Mouse (Mus musculus) stomach, embryonic 14.5 days (tissue): ENCODE measurements at regions not wholly inside any gene's neighbourhood (a gene's known extent, or its start where the extent isn't known, plus 50 kb on each side); places are given as distances from the start of the nearest gene placed in this dataset.

Experiments used
- ATAC-seq: fragments of 200-750 bp; cut with Nextera tagmentation; 2 replicates; pipeline ENCODE4 v1.8.0; 2017; ENCODE audit warnings: low read depth, moderate TSS enrichment; ENCODE audit not compliant: insufficient number of reproducible peaks, insufficient read depth, low FRiP score
- H3K27ac ChIP-seq: fragments of 300-500 bp; sonication (generic); 2 replicates; pipeline ENCODE4 v1.5.1; 2014; ENCODE audit warnings: mild to moderate bottlenecking, low read length, moderate library complexity, mixed read lengths
- H3K27me3 ChIP-seq: fragments of 300-500 bp; sonication (generic); 2 replicates; pipeline ENCODE4 v1.6.1; 2014; ENCODE audit warnings: low read length, control low read depth, mixed read lengths; ENCODE audit not compliant: control insufficient read depth, insufficient read depth
- H3K36me3 ChIP-seq: fragments of 300-500 bp; sonication (generic); 2 replicates; pipeline ENCODE4 v1.6.1; 2014; ENCODE audit warnings: mild to moderate bottlenecking, control low read depth, low read length, moderate library complexity, mixed read lengths; ENCODE audit not compliant: control insufficient read depth, insufficient read depth
- H3K4me1 ChIP-seq: fragments of 300-500 bp; sonication (generic); 2 replicates; pipeline ENCODE4 v1.6.1; 2014; ENCODE audit warnings: low read length, control low read depth, mixed read lengths; ENCODE audit not compliant: control insufficient read depth, insufficient read depth
- H3K4me2 ChIP-seq: fragments of 300-500 bp; sonication (generic); replicated peaks from 2 replicates; pipeline ENCODE4 v1.6.1; 2014; ENCODE audit warnings: low read depth, low read length, control low read depth
- H3K4me3 ChIP-seq: fragments of 300-500 bp; sonication (generic); 2 replicates; pipeline ENCODE4 v1.5.1; 2014; ENCODE audit warnings: low read depth, low read length, control low read depth
- H3K9ac ChIP-seq: fragments of 300-500 bp; sonication (generic); replicated peaks from 2 replicates; pipeline ENCODE4 v1.6.1; 2014; ENCODE audit warnings: low read depth, mild to moderate bottlenecking, control low read depth, low read length, moderate library complexity, mixed read lengths
- H3K9me3 ChIP-seq: fragments of 300-500 bp; sonication (generic); 2 replicates; pipeline ENCODE4 v1.6.1; 2016; ENCODE audit warnings: low read depth, low read length, control low read depth; ENCODE audit not compliant: control insufficient read depth
- WGBS: fragments of 180-500 bp; shearing (Covaris S2); extraction: QIAGEN DNeasy Blood & Tissue Kit; methylation state at CpG from one replicate; pipeline ENCODE4 v1.1.7; 2014; 5-methylcytosine and 5-hydroxymethylcytosine counted together

DNA sequence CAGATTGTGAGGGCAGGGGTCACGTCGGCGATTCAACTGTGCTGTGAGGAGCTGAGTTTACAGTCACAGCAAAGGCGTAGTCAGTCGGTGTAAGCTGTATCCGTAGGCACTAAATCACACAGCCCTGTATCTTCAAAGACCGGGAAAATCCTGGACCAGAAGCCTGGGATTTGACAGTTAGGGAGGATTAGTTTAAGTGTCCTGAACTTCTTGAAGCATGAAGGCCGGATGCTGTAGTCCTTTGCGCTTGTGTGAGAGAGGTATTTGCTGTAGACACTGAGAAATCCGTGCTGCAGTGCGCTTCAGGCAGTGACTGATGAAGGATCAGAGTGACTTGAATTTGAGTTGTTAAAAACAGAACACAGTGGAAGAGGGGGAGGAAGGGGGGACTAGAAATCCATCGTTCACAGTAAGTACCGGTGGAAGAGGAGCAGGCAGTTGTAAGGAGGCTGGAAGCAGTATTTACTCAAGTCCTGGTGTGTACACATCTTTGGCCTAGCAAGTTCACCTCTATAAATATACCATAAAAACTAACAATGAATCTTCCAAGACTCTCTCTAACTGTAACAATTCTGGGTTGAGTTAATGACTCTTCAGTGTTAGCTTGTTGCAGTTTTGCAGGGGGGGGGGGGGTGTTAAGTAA lies 107.5 kb upstream of the Ppm1h start:
- no peak overlapping the region; the same call in 1 of the 2 replicates for H3K27ac ChIP-seq
- no peaks in the 10 kb centered on the region for H3K36me3 ChIP-seq
- H3K4me1 ChIP-seq: peaks cover 7% of the 10 kb centered on the region; the same call in 1 of the 2 replicates
- H3K4me2 ChIP-seq: no peak overlapping the region
- no peak for ATAC-seq
- no peaks in the 10 kb centered on the region for H3K9me3 ChIP-seq
- WGBS: 15% methylated on average over 13 of the region's 13 CpGs
- no peaks in the 10 kb centered on the region for H3K27me3 ChIP-seq
- H3K9ac ChIP-seq: no peak overlapping the region
- no peak overlapping the region for H3K4me3 ChIP-seq

DNA sequence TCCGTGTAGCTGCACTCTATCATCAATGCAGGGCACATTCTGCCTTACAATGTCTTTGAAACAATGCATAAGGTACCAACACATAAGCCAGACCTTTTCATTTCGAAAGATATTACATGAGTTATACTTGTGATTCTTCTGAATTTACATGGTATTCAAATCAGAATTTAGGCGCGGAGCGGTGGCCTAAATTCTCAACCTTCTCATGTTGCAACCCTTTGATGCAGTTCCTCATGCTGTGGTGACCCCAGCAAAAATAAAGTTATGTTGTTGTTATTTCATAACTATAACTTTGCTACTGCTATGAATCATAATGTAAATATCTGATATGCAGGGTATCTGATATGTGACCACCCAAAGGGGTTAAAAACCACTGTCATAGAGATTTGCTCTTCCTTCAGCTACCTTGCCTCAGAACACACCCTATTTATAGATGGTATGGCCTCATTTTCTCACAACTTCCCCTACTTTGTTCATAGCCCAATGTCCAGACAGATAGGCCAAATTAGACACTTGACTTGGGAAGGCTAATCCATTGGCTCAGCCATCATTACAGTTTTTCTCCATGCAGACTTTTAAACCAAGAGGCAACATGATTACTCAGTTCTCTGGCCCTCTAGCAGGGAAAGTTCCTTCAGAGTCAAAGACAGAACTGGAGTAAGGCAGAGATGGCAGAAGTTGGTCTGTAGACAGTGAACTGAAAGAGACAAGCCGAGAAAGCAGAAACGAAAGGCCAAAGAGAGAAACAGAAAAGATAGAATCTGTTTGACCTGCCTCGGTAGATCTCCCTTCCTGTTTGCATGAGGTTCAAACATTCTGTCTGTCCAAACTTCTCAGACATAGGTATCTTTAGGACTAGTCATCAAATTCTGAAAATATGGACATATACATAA lies 102.1 kb upstream of the Ppm1h start:
- Histone ChIP-seq H3K27me3 (no peaks in the 10 kb centered on the region), H3K4me1 (peaks cover under 1% of the 10 kb centered on the region; the same call in 1 of the 2 replicates), H3K27ac (no peak overlapping the region), H3K9ac (no peak overlapping the region), H3K4me2 (no peak overlapping the region), H3K36me3 (no peaks in the 10 kb centered on the region), H3K9me3 (no peaks in the 10 kb centered on the region), H3K4me3 (no peak overlapping the region)
- 90% methylated on average over 8 of the region's 8 CpGs for WGBS
- ATAC-seq: no peak

- WGBS: 58% methylated on average over 24 of the region's 24 CpGs
Observed at GRCm38 (mm10) chr10:122578209-122579001, 100.2 kb upstream of the Ppm1h start.

DNA sequence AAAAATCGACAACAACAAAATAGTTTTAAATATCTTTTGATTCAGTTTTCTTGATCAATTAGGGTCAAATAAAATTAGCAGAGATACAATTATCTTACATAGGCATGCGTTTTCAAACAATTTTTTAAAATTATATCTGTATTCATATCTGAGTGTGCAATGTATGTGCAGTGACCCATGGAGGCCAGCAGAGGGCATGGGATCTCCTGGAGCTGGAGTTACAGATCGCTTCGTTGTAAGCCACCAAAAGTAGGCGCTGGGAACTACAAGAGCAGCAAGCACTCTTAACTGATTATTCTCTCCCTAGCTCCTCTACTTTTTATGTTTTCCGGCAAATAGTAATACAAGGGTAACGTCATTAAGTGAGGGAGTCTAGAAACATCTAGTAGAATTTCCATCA lies 97.5 kb upstream of the Ppm1h start:
- Histone ChIP-seq H3K4me3 (no peak overlapping the region), H3K4me2 (no peak overlapping the region), H3K36me3 (no peaks in the 10 kb centered on the region), H3K9ac (no peak overlapping the region), H3K27ac (no peak overlapping the region), H3K9me3 (no peaks in the 10 kb centered on the region), H3K4me1 (no peaks in the 10 kb centered on the region), H3K27me3 (no peaks in the 10 kb centered on the region)
- no peak for ATAC-seq
- 85% methylated on average over 7 of the region's 7 CpGs for WGBS

More at GRCm38 (mm10) chr10:122578209-122579001, 100.2 kb upstream of the Ppm1h start:
- no peak for ATAC-seq
- H3K27me3 ChIP-seq: no peaks in the 10 kb centered on the region
- no peak overlapping the region for H3K9ac ChIP-seq
- H3K4me3 ChIP-seq: no peak overlapping the region
- H3K4me1 ChIP-seq: no peaks in the 10 kb centered on the region
- H3K9me3 ChIP-seq: no peaks in the 10 kb centered on the region
- H3K36me3 ChIP-seq: no peaks in the 10 kb centered on the region
- no peak overlapping the region for H3K27ac ChIP-seq
- no peak overlapping the region for H3K4me2 ChIP-seq

GRCm38 (mm10) chr10:122587541-122587940 lies 91.0 kb upstream of the Ppm1h start:
- 75% methylated on average over 3 of the region's 3 CpGs for WGBS
- H3K4me2 ChIP-seq: no peak overlapping the region

GRCm38 (mm10) chr10:122599511-122599910 lies 79.1 kb upstream of the Ppm1h start:
- Histone ChIP-seq H3K27ac (no peak overlapping the region), H3K4me3 (no peak overlapping the region), H3K9ac (no peak overlapping the region), H3K9me3 (no peaks in the 10 kb centered on the region), H3K36me3 (no peaks in the 10 kb centered on the region), H3K4me2 (no peak overlapping the region), H3K27me3 (no peaks in the 10 kb centered on the region), H3K4me1 (no peaks in the 10 kb centered on the region)
- ATAC-seq: no peak
- WGBS: 85% methylated on average over 2 of the region's 2 CpGs

More at GRCm38 (mm10) chr10:122587541-122587940, 91.0 kb upstream of the Ppm1h start:
- ATAC-seq: no peak
- H3K9ac ChIP-seq: no peak overlapping the region
- no peak overlapping the region for H3K4me3 ChIP-seq
- H3K27ac ChIP-seq: no peak overlapping the region
- no peaks in the 10 kb centered on the region for H3K4me1 ChIP-seq
- no peaks in the 10 kb centered on the region for H3K36me3 ChIP-seq
- no peaks in the 10 kb centered on the region for H3K9me3 ChIP-seq
- H3K27me3 ChIP-seq: no peaks in the 10 kb centered on the region

DNA sequence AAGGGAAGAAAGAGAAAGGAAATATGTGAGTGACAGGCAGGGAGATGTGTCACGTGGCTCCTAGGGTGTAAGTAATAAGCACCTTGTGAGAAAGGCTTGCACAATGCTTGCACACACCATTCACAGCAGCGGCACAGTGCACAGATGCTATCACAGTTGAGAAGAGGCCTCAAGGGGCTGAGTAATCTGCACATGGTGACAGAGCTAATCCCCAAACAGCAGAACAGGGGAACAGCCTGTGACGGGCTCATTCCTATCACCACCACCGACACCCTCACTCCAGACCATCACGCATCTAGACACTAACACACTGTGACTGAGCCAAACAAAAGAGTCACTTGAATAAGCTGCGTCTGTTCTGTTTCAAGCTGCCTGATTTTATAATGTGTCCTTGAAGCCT lies 76.2 kb upstream of the Ppm1h start:
- ATAC-seq: no peak
- H3K4me1 ChIP-seq: no peaks in the 10 kb centered on the region
- no peak overlapping the region for H3K4me2 ChIP-seq
- no peaks in the 10 kb centered on the region for H3K27me3 ChIP-seq
- H3K9me3 ChIP-seq: no peaks in the 10 kb centered on the region
- H3K36me3 ChIP-seq: no peaks in the 10 kb centered on the region
- H3K27ac ChIP-seq: no peak overlapping the region
- H3K4me3 ChIP-seq: no peak overlapping the region
- 52% methylated on average over 6 of the region's 6 CpGs for WGBS
- H3K9ac ChIP-seq: no peak overlapping the region

- Histone ChIP-seq H3K27ac (no peak overlapping the region), H3K27me3 (no peaks in the 10 kb centered on the region), H3K4me3 (no peak overlapping the region), H3K9me3 (peaks cover 1% of the 10 kb centered on the region; the same call in 1 of the 2 replicates), H3K36me3 (no peaks in the 10 kb centered on the region), H3K4me2 (no peak overlapping the region), H3K4me1 (no peaks in the 10 kb centered on the region), H3K9ac (no peak overlapping the region)
- no peak for ATAC-seq
- WGBS: 75% methylated on average over 1 of the region's 1 CpGs
Observed at GRCm38 (mm10) chr10:122603960-122604359, 74.6 kb upstream of the Ppm1h start.
